Mouse (Mus musculus): ENCODE results near the gene Abca17. TPM values are rescaled to one million over a fixed set of nuclear protein-coding genes. Genes with fewer than 3 reads are reported as not detected.

Gene Abca17
- polyA plus RNA-seq (2015; fragmentation: Illumina TruSeq; extraction: RNeasy Lipid Tissue Mini Kit (QIAGEN cat#74804); ENCODE audit: low read depth, low replicate concordance) = 0.21 TPM

GRCm38 (mm10) chr17:24350926-24351759 lies at the start of gene Abca17:
Abca17 (minus strand) TSS chr17:24351068.

GRCm38 (mm10) chr17:24351760-24352357 lies 991 bp upstream of the Abca17 start, which contains the start of gene Abca3:
Abca3 (plus strand) TSS chr17:24351950.

GRCm38 (mm10) chr17:24251320-24252069 lies 99.4 kb downstream of the Abca17 start, which contains the start of gene Ccnf:
Ccnf (minus strand) TSS chr17:24251484.

DNA sequence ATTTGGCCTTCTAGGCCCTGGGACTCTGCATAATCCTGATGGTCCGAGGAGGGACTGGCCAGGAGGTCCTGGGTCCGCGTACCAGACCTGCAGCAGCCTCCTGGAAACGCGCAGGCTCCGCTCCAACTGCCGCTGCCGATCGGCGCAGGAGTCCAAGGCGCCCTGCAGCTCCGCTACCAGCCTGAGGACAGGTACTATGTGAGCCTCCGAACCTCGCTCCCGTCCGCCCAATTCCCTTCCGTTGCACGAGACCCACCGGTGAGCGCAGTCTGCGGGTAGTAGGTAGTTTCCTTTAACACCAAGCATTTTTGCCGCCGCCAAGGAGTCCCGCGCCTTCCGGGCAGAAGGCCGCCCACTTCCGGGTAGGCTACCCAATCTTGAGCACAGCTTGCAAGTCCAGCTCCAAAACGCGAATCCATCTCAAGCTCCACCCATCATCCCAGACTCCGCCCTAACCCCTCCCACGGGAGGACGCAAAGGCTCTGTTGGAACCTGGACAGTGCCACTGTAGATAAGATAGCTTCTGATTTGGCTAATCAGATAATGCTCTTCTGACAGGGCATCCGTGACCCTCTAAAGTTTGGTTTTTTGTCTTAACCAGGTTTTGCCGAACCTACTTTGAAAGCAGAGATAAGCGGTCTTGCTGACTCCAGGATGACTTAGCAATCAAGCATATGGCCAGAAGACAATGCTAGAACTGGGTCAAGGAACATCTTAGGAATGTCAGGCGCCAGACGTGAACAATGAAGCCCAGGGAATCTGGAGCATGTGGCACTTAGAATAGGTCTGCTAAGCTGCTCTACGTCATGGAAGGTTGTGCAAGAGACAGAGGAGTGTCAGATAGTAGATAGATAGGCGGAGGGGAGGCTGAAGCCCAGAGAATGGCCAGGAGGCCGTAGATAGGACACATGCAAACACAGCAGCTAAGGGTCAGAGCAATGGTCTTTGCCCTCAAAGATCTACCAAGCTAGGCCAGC lies 130.1 kb downstream of the Abca17 start, which contains the start of gene Tedc2:
TSS of gene Tedc2 (minus strand) at position 417 of the 977 bp plus-strand sequence.

Other genes starting within 250 kb of the Abca17 start
- 56.0 TPM for gene Pdpk1, start 200.1 kb downstream of the Abca17 start, polyA plus RNA-seq (2015; fragmentation: Illumina TruSeq; extraction: RNeasy Lipid Tissue Mini Kit (QIAGEN cat#74804); ENCODE audit: low read depth, low replicate concordance)
- gene Amdhd2, start 187.3 kb downstream of the Abca17 start, polyA plus RNA-seq (2015; fragmentation: Illumina TruSeq; extraction: RNeasy Lipid Tissue Mini Kit (QIAGEN cat#74804); ENCODE audit: low read depth, low replicate concordance) = 21.6 TPM
- gene Atp6v0c, start 181.4 kb downstream of the Abca17 start, polyA plus RNA-seq (2015; fragmentation: Illumina TruSeq; extraction: RNeasy Lipid Tissue Mini Kit (QIAGEN cat#74804); ENCODE audit: low read depth, low replicate concordance) = 1,683 TPM
- 36.2 TPM for gene Tbc1d24, start 145.5 kb downstream of the Abca17 start, polyA plus RNA-seq (2015; fragmentation: Illumina TruSeq; extraction: RNeasy Lipid Tissue Mini Kit (QIAGEN cat#74804); ENCODE audit: low read depth, low replicate concordance)
- gene Ntn3, start 141.5 kb downstream of the Abca17 start, polyA plus RNA-seq (2015; fragmentation: Illumina TruSeq; extraction: RNeasy Lipid Tissue Mini Kit (QIAGEN cat#74804); ENCODE audit: low read depth, low replicate concordance) = 4.9 TPM
- 9.5 TPM for gene Tedc2, start 130.2 kb downstream of the Abca17 start, polyA plus RNA-seq (2015; fragmentation: Illumina TruSeq; extraction: RNeasy Lipid Tissue Mini Kit (QIAGEN cat#74804); ENCODE audit: low read depth, low replicate concordance)
- gene Ccnf, start 99.6 kb downstream of the Abca17 start, polyA plus RNA-seq (2015; fragmentation: Illumina TruSeq; extraction: RNeasy Lipid Tissue Mini Kit (QIAGEN cat#74804); ENCODE audit: low read depth, low replicate concordance) = 3.1 TPM
- 38.3 TPM for gene Abca3, start 882 bp upstream of the Abca17 start, polyA plus RNA-seq (2015; fragmentation: Illumina TruSeq; extraction: RNeasy Lipid Tissue Mini Kit (QIAGEN cat#74804); ENCODE audit: low read depth, low replicate concordance)
- 157 TPM for gene Rnps1, start 63.5 kb upstream of the Abca17 start, polyA plus RNA-seq (2015; fragmentation: Illumina TruSeq; extraction: RNeasy Lipid Tissue Mini Kit (QIAGEN cat#74804); ENCODE audit: low read depth, low replicate concordance)
- 37.9 TPM for gene Eci1, start 75.6 kb upstream of the Abca17 start, polyA plus RNA-seq (2015; fragmentation: Illumina TruSeq; extraction: RNeasy Lipid Tissue Mini Kit (QIAGEN cat#74804); ENCODE audit: low read depth, low replicate concordance)
- 8.0 TPM for gene Dnase1l2, start 92.0 kb upstream of the Abca17 start, polyA plus RNA-seq (2015; fragmentation: Illumina TruSeq; extraction: RNeasy Lipid Tissue Mini Kit (QIAGEN cat#74804); ENCODE audit: low read depth, low replicate concordance)
- 26.5 TPM for gene E4f1, start 119.2 kb upstream of the Abca17 start, polyA plus RNA-seq (2015; fragmentation: Illumina TruSeq; extraction: RNeasy Lipid Tissue Mini Kit (QIAGEN cat#74804); ENCODE audit: low read depth, low replicate concordance)
- 68.9 TPM for gene Pgp, start 119.3 kb upstream of the Abca17 start, polyA plus RNA-seq (2015; fragmentation: Illumina TruSeq; extraction: RNeasy Lipid Tissue Mini Kit (QIAGEN cat#74804); ENCODE audit: low read depth, low replicate concordance)
- gene Bricd5, start 122.8 kb upstream of the Abca17 start, polyA plus RNA-seq (2015; fragmentation: Illumina TruSeq; extraction: RNeasy Lipid Tissue Mini Kit (QIAGEN cat#74804); ENCODE audit: low read depth, low replicate concordance) = 1.0 TPM
- 41.6 TPM for gene Mlst8, start 128.0 kb upstream of the Abca17 start, polyA plus RNA-seq (2015; fragmentation: Illumina TruSeq; extraction: RNeasy Lipid Tissue Mini Kit (QIAGEN cat#74804); ENCODE audit: low read depth, low replicate concordance)
- gene Caskin1, start 137.5 kb upstream of the Abca17 start, polyA plus RNA-seq (2015; fragmentation: Illumina TruSeq; extraction: RNeasy Lipid Tissue Mini Kit (QIAGEN cat#74804); ENCODE audit: low read depth, low replicate concordance) = 78.2 TPM
- 80.2 TPM for gene Traf7, start 176.9 kb upstream of the Abca17 start, polyA plus RNA-seq (2015; fragmentation: Illumina TruSeq; extraction: RNeasy Lipid Tissue Mini Kit (QIAGEN cat#74804); ENCODE audit: low read depth, low replicate concordance)
- gene Rab26, start 183.1 kb upstream of the Abca17 start, polyA plus RNA-seq (2015; fragmentation: Illumina TruSeq; extraction: RNeasy Lipid Tissue Mini Kit (QIAGEN cat#74804); ENCODE audit: low read depth, low replicate concordance) = 59.9 TPM
- gene Pkd1, start 198.8 kb upstream of the Abca17 start, polyA plus RNA-seq (2015; fragmentation: Illumina TruSeq; extraction: RNeasy Lipid Tissue Mini Kit (QIAGEN cat#74804); ENCODE audit: low read depth, low replicate concordance) = 45.2 TPM